Mouse (Mus musculus): ENCODE results near the gene Auts2. TPM values are rescaled to one million over a fixed set of nuclear protein-coding genes. Genes with fewer than 3 reads are reported as not detected.

Gene Auts2
- total RNA-seq, 4 experiments from 2014 or later = 23.5 to 31.8 (median 27.0) TPM

GRCm38 (mm10) chr5:131584260-131585135 lies 958.6 kb downstream of the Auts2 start:
- DNase-seq (ENCODE audit: low spot score) = peak; percentile 45

- DNase-seq (ENCODE audit: low spot score) = no peak
Measured at GRCm38 (mm10) chr5:131581110-131582050, 961.8 kb downstream of the Auts2 start.

GRCm38 (mm10) chr5:131578737-131579136 lies 964.4 kb downstream of the Auts2 start:
- no peak for DNase-seq (ENCODE audit: low spot score)

GRCm38 (mm10) chr5:131575733-131576265 lies 967.3 kb downstream of the Auts2 start:
- no peak for DNase-seq (ENCODE audit: low spot score)

GRCm38 (mm10) chr5:131575086-131575514 lies 968.0 kb downstream of the Auts2 start:
- no peak for DNase-seq (ENCODE audit: low spot score)

- no peak for DNase-seq (ENCODE audit: low spot score)
Measured at GRCm38 (mm10) chr5:131574469-131575085, 968.6 kb downstream of the Auts2 start.

GRCm38 (mm10) chr5:131573296-131574177 lies 969.6 kb downstream of the Auts2 start:
- no peak for DNase-seq (ENCODE audit: low spot score)

- DNase-seq (ENCODE audit: low spot score) = no peak
Measured at GRCm38 (mm10) chr5:131566032-131566431, 977.1 kb downstream of the Auts2 start.

- peak; percentile 20 for DNase-seq (ENCODE audit: low spot score)
Measured at GRCm38 (mm10) chr5:131563630-131564252, 979.4 kb downstream of the Auts2 start.

GRCm38 (mm10) chr5:131560773-131561560 lies 982.2 kb downstream of the Auts2 start:
- DNase-seq (ENCODE audit: low spot score) = no peak

- DNase-seq (ENCODE audit: low spot score) = peak; percentile 68
Measured at GRCm38 (mm10) chr5:131558403-131559174, 984.6 kb downstream of the Auts2 start.

- peak; percentile 10 for DNase-seq (ENCODE audit: low spot score)
Measured at GRCm38 (mm10) chr5:131557591-131558385, 985.4 kb downstream of the Auts2 start.

- no peak for DNase-seq (ENCODE audit: low spot score)
Measured at GRCm38 (mm10) chr5:131548932-131549563, 994.1 kb downstream of the Auts2 start.

- DNase-seq (ENCODE audit: low spot score) = no peak
Measured at GRCm38 (mm10) chr5:131547926-131548325, 995.2 kb downstream of the Auts2 start.

- no peak for DNase-seq (ENCODE audit: low spot score)
Measured at GRCm38 (mm10) chr5:131546414-131546813, 996.7 kb downstream of the Auts2 start.

GRCm38 (mm10) chr5:131544381-131544780 lies 998.8 kb downstream of the Auts2 start:
- DNase-seq (ENCODE audit: low spot score) = no peak

- peak; percentile 53 for DNase-seq (ENCODE audit: low spot score)
Measured at GRCm38 (mm10) chr5:131538311-131538915, 1004.7 kb downstream of the Auts2 start.
